Mouse (Mus musculus): Measurements from ENCODE around the gene Gkn1. TPM values are rescaled to one million over a fixed set of nuclear protein-coding genes. Genes with fewer than 3 reads are reported as not detected.

Gene Gkn1
- total RNA-seq, 2 experiments from 2014 or later, result not detected

DNA sequence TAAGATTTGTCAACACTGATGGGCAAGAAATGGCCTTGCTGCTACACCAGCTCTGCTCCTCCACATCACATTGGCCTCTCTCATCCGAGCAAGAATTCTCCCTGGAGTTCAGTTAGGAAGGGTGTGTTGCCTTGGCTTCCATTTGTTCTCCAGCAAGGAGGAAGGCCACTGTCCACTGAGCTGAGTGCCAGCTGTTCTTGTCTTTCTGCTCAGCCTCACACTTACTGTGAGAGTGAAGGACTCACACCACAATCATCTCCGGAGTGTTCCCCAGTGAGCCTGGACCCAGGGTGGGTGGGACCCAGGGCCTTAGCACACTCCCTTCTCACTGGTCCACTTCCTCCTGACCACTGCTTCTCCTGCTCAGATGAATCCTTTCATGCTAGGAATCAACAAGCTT, 23.8 kb downstream of the Gkn1 start:
- DNase-seq (ENCODE audit: low spot score in 2 of 2), result no peak

DNA sequence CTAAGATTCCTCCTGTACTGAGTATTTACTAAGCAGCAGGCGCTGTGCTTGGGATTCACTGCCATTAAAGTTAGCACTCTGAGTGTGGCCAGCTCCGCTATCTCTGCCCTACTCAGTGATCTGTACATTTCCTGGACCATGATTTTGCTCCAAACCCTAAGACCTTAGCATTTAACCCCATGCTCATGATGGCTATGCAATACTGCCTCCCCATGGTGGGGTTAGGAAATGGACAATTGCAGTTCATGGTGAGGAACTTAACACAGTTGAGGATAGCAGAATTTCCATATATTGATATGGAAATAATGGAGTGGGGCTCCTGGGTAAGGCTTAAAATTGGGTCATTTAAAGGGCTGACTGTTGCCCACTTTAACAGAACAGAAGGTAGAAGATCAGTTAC, 27.4 kb downstream of the Gkn1 start:
- DNase-seq (ENCODE audit: low spot score in 2 of 2), result peak in 1 of 2 experiments; percentile 25

- no peak for DNase-seq (ENCODE audit: low spot score in 2 of 2)
Measured at GRCm38 (mm10) chr6:87318651-87319050, 32.1 kb downstream of the Gkn1 start.

- DNase-seq (ENCODE audit: low spot score in 2 of 2), result no peak
Measured at GRCm38 (mm10) chr6:87316966-87317365, 33.8 kb downstream of the Gkn1 start.

GRCm38 (mm10) chr6:87312761-87313160, 38.0 kb downstream of the Gkn1 start:
- DNase-seq (ENCODE audit: low spot score in 2 of 2), result no peak

DNA sequence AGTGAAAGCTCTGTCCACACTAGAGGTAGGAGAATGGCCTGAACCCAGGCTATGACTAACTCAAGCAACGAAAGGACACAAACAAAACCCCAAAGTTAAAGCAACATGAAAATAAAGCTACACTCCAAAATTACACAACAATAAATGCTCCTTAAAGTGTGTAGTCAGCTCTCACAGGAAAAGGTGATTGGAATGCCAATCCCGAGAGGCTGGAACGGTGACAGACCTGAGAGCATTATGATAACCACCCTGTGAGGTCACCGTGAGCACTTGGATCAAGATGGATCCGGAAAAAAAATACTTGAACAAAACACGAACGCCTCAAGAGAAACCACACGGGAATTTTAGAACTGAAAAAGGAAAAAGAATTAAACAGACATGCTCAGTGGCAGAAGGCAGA, 46.3 kb downstream of the Gkn1 start:
- DNase-seq (ENCODE audit: low spot score in 2 of 2), result no peak

GRCm38 (mm10) chr6:87302746-87303145, 48.0 kb downstream of the Gkn1 start:
- no peak for DNase-seq (ENCODE audit: low spot score in 2 of 2)

DNA sequence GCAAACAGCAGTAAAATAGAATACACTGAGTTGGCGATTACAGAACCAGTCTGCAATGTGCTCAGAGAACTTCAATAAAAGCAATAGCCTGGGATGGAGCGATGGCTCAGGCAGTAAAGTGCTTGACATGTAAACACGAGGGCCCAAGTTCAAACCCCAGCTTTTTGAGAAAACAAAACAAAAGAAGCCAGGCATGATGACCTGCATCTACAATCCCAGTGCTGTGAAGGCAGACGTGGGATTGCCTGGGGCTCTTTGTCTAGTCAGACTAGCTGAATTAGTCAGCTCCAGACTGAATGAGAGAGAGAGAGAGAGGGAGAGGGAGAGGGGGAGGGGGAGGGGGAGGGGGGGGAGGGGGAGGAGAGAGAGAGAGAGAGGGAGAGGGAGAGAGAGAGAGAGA, 48.8 kb downstream of the Gkn1 start:
- DNase-seq (ENCODE audit: low spot score in 2 of 2), result no peak

Other genes with a start within 250 kb of the Gkn1 start
- gene D6Ertd527e, start 246.2 kb downstream of the Gkn1 start, total RNA-seq (2021), result not detected
- 10 to 100 TPM in 1 of 2 experiments, 1 to 10 TPM in 1; 9.4 to 20.1 TPM for gene Antxr1, start 15.1 kb downstream of the Gkn1 start, total RNA-seq (2021)
- gene Gkn2, start 22.4 kb upstream of the Gkn1 start, total RNA-seq (2021), result not detected
- under 1 TPM; 0.74 to 0.99 TPM for gene Gkn3, start 38.0 kb upstream of the Gkn1 start, total RNA-seq (2021)
- not detected for gene Bmp10, start 78.1 kb upstream of the Gkn1 start, total RNA-seq (2021)
- 1 to 10 TPM; 2.9 to 5.0 TPM for gene Arhgap25, start 182.3 kb upstream of the Gkn1 start, total RNA-seq (2021)
- under 1 TPM; 0.13 to 0.64 TPM for gene Prokr1, start 239.8 kb upstream of the Gkn1 start, total RNA-seq (2021)